Mouse (Mus musculus) heart, embryonic 16.5 days (tissue): ENCODE data around the gene Pcsk6. TPM values are rescaled to one million over a fixed set of nuclear protein-coding genes. Genes with fewer than 3 reads are reported as not detected.

Experiments
- ATAC-seq: fragments of 200-750 bp; cut with Nextera tagmentation; replicated peaks from 2 replicates; pipeline ENCODE4 v1.8.0; 2017; ENCODE audit warnings: moderate number of reproducible peaks; ENCODE audit not compliant: insufficient read depth, low FRiP score; ENCODE audit errors: extremely low read depth
- H3K27ac ChIP-seq: fragments of 300-500 bp; sonication (generic); 2 replicates; pipeline ENCODE4 v1.5.1; 2014; ENCODE audit warnings: mild to moderate bottlenecking, low read length, control low read depth, moderate library complexity
- H3K27me3 ChIP-seq: fragments of 300-500 bp; sonication (generic); 2 replicates; pipeline ENCODE4 v1.6.1; 2014; ENCODE audit warnings: low read length, mixed read lengths; ENCODE audit not compliant: control insufficient read depth, insufficient read depth
- H3K36me3 ChIP-seq: fragments of 300-500 bp; sonication (generic); 2 replicates; pipeline ENCODE4 v1.6.1; 2014; ENCODE audit not compliant: control insufficient read depth, insufficient read depth
- H3K4me1 ChIP-seq: fragments of 300-500 bp; sonication (generic); 2 replicates; pipeline ENCODE4 v1.6.1; 2014; ENCODE audit warnings: low read length, mixed read lengths; ENCODE audit not compliant: control insufficient read depth, insufficient read depth
- H3K4me2 ChIP-seq: fragments of 300-500 bp; sonication (generic); 2 replicates; pipeline ENCODE4 v1.6.1; 2014; ENCODE audit warnings: low read depth, mild to moderate bottlenecking, control low read depth, low read length
- H3K4me3 ChIP-seq: fragments of 300-500 bp; sonication (generic); 2 replicates; pipeline ENCODE4 v1.5.1; 2014; ENCODE audit warnings: mild to moderate bottlenecking, control low read depth, low read length
- H3K9ac ChIP-seq: fragments of 300-500 bp; sonication (generic); 2 replicates; pipeline ENCODE4 v1.6.1; 2014; ENCODE audit warnings: low read length, control low read depth
- H3K9me3 ChIP-seq: fragments of 300-500 bp; sonication (generic); replicated peaks from 2 replicates; pipeline ENCODE4 v1.6.1; 2016; ENCODE audit warnings: low read length; ENCODE audit not compliant: control insufficient read depth
- WGBS: fragments of 180-500 bp; shearing (Covaris S2); extraction: QIAGEN DNeasy Blood & Tissue Kit; methylation state at CpG from one replicate; pipeline ENCODE4 v1.1.7; 2014; 5-methylcytosine and 5-hydroxymethylcytosine counted together
- polyA plus RNA-seq: library from polyadenylated mRNA; unstranded; fragments of >200 nt; fragmentation: Nextera tagmentation; extraction: Ambion mirVana; gene quantifications from 2 replicates; pipeline ENCODE4 v1.2.1, GENCODE M21; 2015

Gene Pcsk6
- polyA plus RNA-seq, 1 experiment from 2014 or later = 1.1 TPM

DNA sequence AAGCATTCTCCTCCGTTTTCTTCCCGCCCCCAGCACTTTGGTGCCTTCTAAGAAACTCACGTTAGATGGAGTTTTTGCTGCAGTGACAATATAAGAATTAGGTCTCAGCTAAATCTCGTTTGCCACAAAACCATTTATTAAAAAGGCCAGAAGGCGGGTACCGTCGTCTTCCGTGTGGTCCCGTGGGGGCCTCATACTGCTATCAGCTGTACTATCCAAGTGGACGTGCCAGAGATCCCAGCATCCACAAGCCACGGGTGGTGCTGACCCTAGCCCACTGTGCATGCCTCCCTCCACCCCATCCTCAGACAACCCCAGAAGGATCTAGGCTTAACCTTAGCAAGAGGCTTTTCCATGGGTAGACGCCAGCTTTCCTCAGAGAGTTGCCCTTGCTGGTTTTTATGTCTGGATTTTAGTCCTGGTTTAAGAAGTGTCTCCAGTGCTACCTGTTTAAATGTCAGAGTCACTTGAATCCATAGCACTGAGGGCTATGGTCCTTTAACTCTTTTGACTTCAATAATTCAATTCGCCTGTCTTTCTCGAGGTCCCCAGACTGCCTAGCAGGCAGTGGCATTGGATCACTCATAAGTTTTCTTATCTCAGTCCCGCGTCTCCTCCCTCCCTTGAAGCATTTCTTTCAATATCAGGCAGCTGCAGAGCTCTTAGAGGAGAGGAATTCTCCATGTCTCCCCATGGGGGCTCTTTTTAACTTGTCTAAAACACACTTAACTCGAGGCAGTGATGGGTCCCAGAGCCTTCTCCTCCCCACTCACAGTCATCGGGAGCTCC lies 178.7 kb downstream of the Pcsk6 start:
- WGBS = 66% methylated on average over 18 of the region's 18 CpGs
- ATAC-seq = no peak
- Histone ChIP-seq H3K27ac (no peak overlapping the region), H3K9me3 (no peaks in the 10 kb centered on the region), H3K27me3 (peaks cover 4% of the 10 kb centered on the region; the same call in 1 of the 2 replicates), H3K4me2 (no peak overlapping the region), H3K4me1 (0 out of 2 replicates have a peak, but pooled peaks cover 3% of the 10 kb centered on the region), H3K9ac (no peak overlapping the region), H3K36me3 (no peaks in the 10 kb centered on the region), H3K4me3 (no peak overlapping the region)

GRCm38 (mm10) chr7:66043552-66044459 lies 182.3 kb downstream of the Pcsk6 start, which contains the start of gene Gm45213:
Gm45213 (plus strand) TSS chr7:66043602.
- no peak within 1 kb of the TSS for H3K9ac ChIP-seq
- no peak within 1 kb of the TSS for H3K27ac ChIP-seq
- 75% methylated on average over 10 of the region's 10 CpGs for WGBS
- peaks cover 7% of the 10 kb centered on the region; the same call in 1 of the 2 replicates for H3K27me3 ChIP-seq
- no peak within 1 kb of the TSS for H3K4me3 ChIP-seq
- H3K36me3 ChIP-seq = no peaks in the 10 kb centered on the region
- no peak within 1 kb of the TSS for H3K4me2 ChIP-seq
- no peaks in the 10 kb centered on the region for H3K4me1 ChIP-seq
- ATAC-seq = no peak
- no peaks in the 10 kb centered on the region for H3K9me3 ChIP-seq

DNA sequence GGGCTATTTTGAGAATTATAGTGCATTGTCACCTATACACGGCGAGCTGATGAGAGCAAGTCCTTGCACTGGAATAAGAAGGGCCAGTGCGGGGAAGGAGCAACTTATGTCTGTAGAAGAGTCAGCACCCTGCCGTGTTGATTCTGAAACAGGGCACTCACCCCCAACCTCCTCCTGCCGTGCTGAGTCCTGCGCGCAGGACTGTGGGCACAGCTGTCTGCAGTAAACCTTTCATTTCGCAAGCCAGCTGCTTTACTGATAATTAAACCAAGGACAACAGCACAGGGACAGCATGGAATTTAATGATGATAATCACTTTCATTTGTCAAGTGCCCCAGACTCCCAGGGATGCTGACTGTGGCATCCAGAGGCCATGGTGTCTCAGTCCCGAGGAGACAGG lies 183.1 kb downstream of the Pcsk6 start:
- Histone ChIP-seq H3K27ac (no peak overlapping the region), H3K27me3 (peaks cover 7% of the 10 kb centered on the region; the same call in 1 of the 2 replicates)
- 55% methylated on average over 9 of the region's 9 CpGs for WGBS

GRCm38 (mm10) chr7:66046921-66047918 lies 185.7 kb downstream of the Pcsk6 start:
- 57% methylated on average over 17 of the region's 17 CpGs for WGBS
- Histone ChIP-seq H3K27ac (no peak overlapping the region), H3K36me3 (no peaks in the 10 kb centered on the region), H3K4me1 (no peaks in the 10 kb centered on the region), H3K27me3 (peaks cover 7% of the 10 kb centered on the region; the same call in 1 of the 2 replicates), H3K4me2 (no peak overlapping the region), H3K9me3 (no peaks in the 10 kb centered on the region), H3K9ac (no peak overlapping the region), H3K4me3 (no peak overlapping the region)
- no peak for ATAC-seq

More for the DNA sequence above, 183.1 kb downstream of the Pcsk6 start:
- H3K4me3 ChIP-seq = no peak overlapping the region
- no peak overlapping the region for H3K4me2 ChIP-seq
- no peaks in the 10 kb centered on the region for H3K4me1 ChIP-seq
- ATAC-seq = no peak
- no peak overlapping the region for H3K9ac ChIP-seq
- no peaks in the 10 kb centered on the region for H3K36me3 ChIP-seq
- no peaks in the 10 kb centered on the region for H3K9me3 ChIP-seq

DNA sequence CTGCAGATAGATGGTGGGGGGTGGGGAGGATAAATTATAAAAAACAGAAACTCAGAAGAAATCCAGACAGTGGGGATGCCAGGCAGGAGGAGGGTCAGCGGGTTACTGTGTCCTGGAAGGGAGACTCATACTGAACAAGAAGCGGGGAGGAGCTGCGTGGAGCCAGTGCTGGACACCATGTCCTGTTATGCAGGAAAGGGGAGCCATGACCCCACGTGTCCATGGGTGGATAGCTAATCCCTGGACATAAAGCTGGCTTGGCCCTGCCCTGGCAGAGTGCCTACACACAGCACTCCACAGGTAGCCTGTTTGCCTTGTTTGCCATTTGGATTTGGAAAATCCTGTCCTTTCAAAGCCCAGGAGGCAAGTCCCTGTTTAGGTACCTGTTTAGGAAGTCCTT lies 186.4 kb downstream of the Pcsk6 start:
- Histone ChIP-seq H3K4me3 (no peak overlapping the region), H3K4me2 (no peak overlapping the region), H3K4me1 (no peaks in the 10 kb centered on the region), H3K27ac (no peak overlapping the region), H3K36me3 (no peaks in the 10 kb centered on the region), H3K27me3 (peaks cover 7% of the 10 kb centered on the region; the same call in 1 of the 2 replicates), H3K9ac (no peak overlapping the region), H3K9me3 (0 out of 2 replicates have a peak, but pooled peaks cover 3% of the 10 kb centered on the region)
- no peak for ATAC-seq
- 72% methylated on average over 4 of the region's 4 CpGs for WGBS

DNA sequence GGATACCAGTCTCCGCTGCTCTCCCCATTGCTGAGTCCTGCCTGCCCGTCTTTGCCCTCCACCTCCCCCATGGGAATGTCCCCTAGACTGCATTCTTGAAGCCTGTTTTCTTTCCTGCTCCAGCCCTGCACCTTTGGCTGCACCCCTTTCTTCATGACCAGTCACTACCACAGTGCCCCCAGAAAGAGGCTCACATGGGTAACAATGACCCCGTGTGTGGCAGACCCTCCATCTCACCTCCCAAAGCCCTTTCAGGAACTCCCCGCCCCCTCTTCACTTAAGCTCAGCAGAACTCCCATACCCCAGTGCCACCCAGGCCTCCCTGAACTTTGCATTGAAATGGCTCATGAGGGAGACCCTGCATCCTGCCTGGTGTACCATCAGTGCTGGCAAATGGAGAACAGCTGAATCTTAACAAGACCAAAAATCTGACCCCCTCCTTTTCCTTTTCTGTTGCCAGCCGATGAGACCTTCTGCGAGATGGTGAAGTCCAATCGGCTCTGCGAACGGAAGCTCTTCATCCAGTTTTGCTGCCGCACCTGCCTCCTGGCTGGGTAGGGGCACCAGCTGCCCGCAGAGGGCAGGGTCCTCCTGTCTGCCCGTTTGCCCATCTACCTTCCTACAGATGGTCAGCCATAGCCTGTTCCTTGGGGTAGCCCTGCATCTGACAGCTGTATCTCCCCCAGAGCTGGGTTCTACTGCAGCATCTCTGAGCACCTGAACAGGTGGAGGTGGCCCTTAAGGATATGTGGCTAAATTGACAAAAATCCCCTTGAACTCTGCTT lies 187.1 kb downstream of the Pcsk6 start:
- no peak for ATAC-seq
- Histone ChIP-seq H3K4me3 (no peak overlapping the region), H3K27me3 (peaks cover 7% of the 10 kb centered on the region; the same call in 1 of the 2 replicates), H3K9ac (no peak overlapping the region), H3K9me3 (0 out of 2 replicates have a peak, but pooled peaks cover 3% of the 10 kb centered on the region), H3K4me1 (no peaks in the 10 kb centered on the region), H3K27ac (no peak overlapping the region), H3K4me2 (no peak overlapping the region), H3K36me3 (no peaks in the 10 kb centered on the region)
- 84% methylated on average over 12 of the region's 12 CpGs for WGBS

GRCm38 (mm10) chr7:66053946-66054483 lies 192.5 kb downstream of the Pcsk6 start:
- H3K36me3 ChIP-seq = no peaks in the 10 kb centered on the region
- WGBS = 81% methylated on average over 4 of the region's 4 CpGs
- ATAC-seq = no peak
- no peaks in the 10 kb centered on the region; the same call in 1 of the 2 replicates for H3K27me3 ChIP-seq
- H3K4me2 ChIP-seq = no peak overlapping the region
- no peaks in the 10 kb centered on the region for H3K4me1 ChIP-seq
- 0 out of 2 replicates have a peak, but pooled peaks cover 3% of the 10 kb centered on the region for H3K9me3 ChIP-seq
- no peak overlapping the region for H3K9ac ChIP-seq
- H3K4me3 ChIP-seq = no peak overlapping the region
- no peak overlapping the region for H3K27ac ChIP-seq
